Mouse (Mus musculus): ENCODE measurements around the gene Myrip. TPM values are rescaled to one million over a fixed set of nuclear protein-coding genes. Genes with fewer than 3 reads are reported as not detected.
"Not testable (repeated sequence)": the region's sequence is repeated elsewhere in the genome, so short reads cannot be mapped to it uniquely, and the experiment has no call there.

Gene Myrip
- 8.5 and 10.0 TPM in 2 replicates for polyA plus RNA-seq (2015; fragmentation: Nextera tagmentation; extraction: Ambion mirVana)

DNA sequence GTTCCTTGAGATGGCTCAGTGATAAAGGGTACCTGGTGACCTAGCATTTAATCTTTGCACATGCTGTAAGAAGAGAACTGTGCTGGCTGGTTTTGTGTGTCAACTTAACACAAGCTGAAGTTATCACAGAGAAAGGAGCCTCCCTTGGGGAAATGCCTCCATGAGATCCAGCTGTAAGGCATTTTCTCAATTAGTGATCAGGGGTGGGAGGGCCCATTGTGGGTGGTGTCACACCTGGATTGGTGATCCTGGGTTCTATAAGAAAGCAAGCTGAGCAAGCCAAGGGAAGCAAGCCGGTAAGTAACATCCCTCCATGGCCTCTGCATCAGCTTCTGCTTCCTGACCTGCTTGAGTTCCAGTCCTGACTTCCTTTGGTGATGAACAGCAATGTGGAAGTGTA is at the start of gene Myrip:
Gene Myrip (plus strand): TSS at position 301 of the 400 bp plus-strand sequence.
- H3K27me3 ChIP-seq (replicated peaks), result peaks cover 29% of the 10 kb centered on the region
- peaks cover 23% of the 10 kb centered on the region for H3K4me1 ChIP-seq
- not testable (repeated sequence) for H3K27ac ChIP-seq (replicated peaks); H3K9me3 ChIP-seq (replicated peaks); ATAC-seq (ENCODE audit: low FRiP score); H3K9ac ChIP-seq (replicated peaks); H3K4me3 ChIP-seq (replicated peaks); H3K36me3 ChIP-seq
- peak within 1 kb of the TSS; percentile 94 for H3K4me2 ChIP-seq
- WGBS, result 93% methylated on average over 1 of the region's 1 CpGs

DNA sequence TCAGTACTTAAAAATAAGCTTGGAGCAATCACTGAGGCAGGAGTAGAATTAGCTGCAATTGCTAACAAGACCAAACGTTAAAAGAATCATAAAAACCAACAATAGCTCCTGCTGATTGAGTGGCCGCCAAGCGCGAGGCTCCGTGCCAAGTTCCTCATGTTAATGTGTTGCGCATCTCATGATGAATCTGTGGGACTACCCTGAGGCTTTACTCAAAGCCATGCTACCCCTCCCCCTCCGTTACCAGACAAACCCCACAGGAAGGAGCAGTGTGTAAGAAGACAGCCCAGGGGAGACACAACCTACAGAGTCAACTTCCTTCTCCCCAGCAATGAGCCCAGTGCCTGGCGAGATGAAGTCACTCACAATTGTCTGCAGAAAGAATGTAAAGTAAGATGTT is 41.5 kb upstream of the Myrip start:
- Histone ChIP-seq H3K4me1 (peaks cover 24% of the 10 kb centered on the region), H3K4me2 (0 out of 2 replicates have a peak overlapping the region, but pooled peaks have one; percentile 1), H3K27ac (replicated peaks) (no peak overlapping the region), H3K4me3 (replicated peaks) (no peak overlapping the region), H3K9ac (replicated peaks) (no peak overlapping the region), H3K27me3 (replicated peaks) (no peaks in the 10 kb centered on the region), H3K9me3 (replicated peaks) (no peaks in the 10 kb centered on the region), H3K36me3 (no peaks in the 10 kb centered on the region)
- ATAC-seq (ENCODE audit: low FRiP score), result no peak
- 21% methylated on average over 8 of the region's 8 CpGs for WGBS

DNA sequence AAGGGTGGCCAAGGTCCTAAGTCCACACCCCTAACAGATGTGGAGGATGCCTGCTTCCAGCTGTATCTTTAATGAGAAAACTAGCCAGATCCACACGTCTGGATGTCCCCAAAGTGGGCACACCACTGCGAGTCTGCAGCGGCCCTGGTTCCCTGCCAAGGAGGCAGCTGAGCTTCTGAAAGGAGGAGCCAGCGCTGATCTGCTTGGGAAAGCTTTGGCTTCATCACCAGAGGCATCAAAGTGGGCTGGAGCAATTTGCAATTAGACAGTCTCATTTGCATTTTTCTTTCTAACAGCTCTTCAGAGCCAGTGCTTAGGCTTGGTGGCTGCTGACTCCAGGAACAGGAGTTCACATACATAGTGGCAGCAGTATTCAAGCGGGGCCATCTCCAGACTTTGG is 37.3 kb upstream of the Myrip start:
- ATAC-seq (ENCODE audit: low FRiP score), result peak; percentile 69; the same call in 1 of the 2 replicates
- H3K36me3 ChIP-seq, result no peaks in the 10 kb centered on the region

DNA sequence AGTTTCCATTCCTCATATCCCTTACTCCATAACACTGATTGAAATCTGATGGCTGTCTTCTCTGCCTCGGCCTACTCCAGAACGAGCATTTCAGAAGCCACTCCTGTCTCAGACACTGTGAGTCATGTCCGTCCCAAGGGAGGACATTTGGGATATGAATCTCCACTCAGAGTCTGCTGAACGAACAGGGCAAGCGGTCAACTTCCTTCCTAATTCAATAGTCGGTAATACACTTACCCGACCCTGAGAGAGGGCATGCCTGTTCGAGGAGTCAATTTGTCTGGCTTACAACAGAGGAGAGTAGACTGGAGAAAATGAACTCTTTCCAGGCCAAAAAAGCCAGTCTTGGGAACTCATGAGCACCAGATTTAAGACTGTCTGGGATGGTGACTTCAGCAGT is 28.2 kb upstream of the Myrip start:
- Histone ChIP-seq H3K4me3 (replicated peaks) (no peak overlapping the region), H3K36me3 (no peaks in the 10 kb centered on the region), H3K9ac (replicated peaks) (no peak overlapping the region), H3K4me2 (no peak overlapping the region), H3K9me3 (replicated peaks) (no peaks in the 10 kb centered on the region), H3K4me1 (no peaks in the 10 kb centered on the region), H3K27ac (replicated peaks) (no peak overlapping the region), H3K27me3 (replicated peaks) (no peaks in the 10 kb centered on the region)
- ATAC-seq (ENCODE audit: low FRiP score), result no peak
- 85% methylated on average over 8 of the region's 8 CpGs for WGBS

More for the DNA sequence above, 37.3 kb upstream of the Myrip start:
- H3K9me3 ChIP-seq (replicated peaks), result no peaks in the 10 kb centered on the region
- peak overlapping the region; percentile 58 for H3K27ac ChIP-seq (replicated peaks)
- H3K4me3 ChIP-seq (replicated peaks), result no peak overlapping the region
- H3K9ac ChIP-seq (replicated peaks), result no peak overlapping the region
- 41% methylated on average over 5 of the region's 5 CpGs for WGBS
- H3K27me3 ChIP-seq (replicated peaks), result no peaks in the 10 kb centered on the region
- H3K4me1 ChIP-seq, result peaks cover 24% of the 10 kb centered on the region
- no peak overlapping the region for H3K4me2 ChIP-seq

DNA sequence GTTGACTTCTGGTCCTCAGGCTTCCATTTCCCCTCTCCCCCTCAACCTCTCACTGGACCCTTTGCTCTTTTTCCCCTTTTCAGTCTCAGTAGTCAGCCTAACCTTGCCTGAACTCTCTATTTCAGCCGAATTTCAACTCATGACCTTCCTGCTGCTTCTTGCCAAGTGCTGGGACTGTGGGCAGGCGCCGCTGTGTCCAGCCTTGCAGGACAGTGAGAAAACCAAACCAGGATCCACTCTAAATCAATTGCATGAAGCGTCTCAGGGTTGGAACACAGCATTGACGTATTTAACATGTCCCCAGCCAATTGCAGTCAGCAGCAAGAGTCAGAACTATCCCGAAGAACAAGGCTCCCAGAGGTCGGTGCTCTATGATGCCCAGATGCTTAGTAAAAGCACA is 26.1 kb upstream of the Myrip start:
- H3K27ac ChIP-seq (replicated peaks), result no peak overlapping the region
- WGBS, result 77% methylated on average over 7 of the region's 7 CpGs
- H3K9ac ChIP-seq (replicated peaks), result no peak overlapping the region
- H3K9me3 ChIP-seq (replicated peaks), result no peaks in the 10 kb centered on the region
- H3K36me3 ChIP-seq, result no peaks in the 10 kb centered on the region
- no peaks in the 10 kb centered on the region for H3K4me1 ChIP-seq
- H3K4me2 ChIP-seq, result no peak overlapping the region
- ATAC-seq (ENCODE audit: low FRiP score), result no peak
- no peak overlapping the region for H3K4me3 ChIP-seq (replicated peaks)
- H3K27me3 ChIP-seq (replicated peaks), result no peaks in the 10 kb centered on the region

DNA sequence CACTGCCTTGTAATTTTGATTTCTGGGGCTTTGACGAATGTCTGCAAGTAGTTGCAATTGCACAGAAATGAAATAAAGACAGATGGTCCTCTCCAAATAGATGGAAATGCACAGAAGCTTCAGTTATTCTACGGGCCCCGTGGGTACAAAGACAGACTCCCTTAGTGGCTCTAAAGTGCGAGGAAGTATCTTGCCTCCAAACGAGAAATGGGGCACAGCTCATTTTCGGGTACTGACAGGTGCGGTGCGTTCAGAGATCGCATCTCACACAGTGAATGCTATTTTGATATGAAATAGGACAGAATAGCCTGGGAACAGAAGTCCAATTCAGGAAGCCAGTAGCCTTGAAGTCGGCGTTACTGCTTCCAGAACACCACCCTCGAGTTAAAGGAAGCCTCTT is 20.2 kb upstream of the Myrip start:
- Histone ChIP-seq H3K4me1 (no peaks in the 10 kb centered on the region), H3K4me3 (replicated peaks) (no peak overlapping the region), H3K36me3 (no peaks in the 10 kb centered on the region), H3K4me2 (no peak overlapping the region), H3K27me3 (replicated peaks) (no peaks in the 10 kb centered on the region), H3K9me3 (replicated peaks) (no peaks in the 10 kb centered on the region), H3K9ac (replicated peaks) (no peak overlapping the region), H3K27ac (replicated peaks) (no peak overlapping the region)
- no peak for ATAC-seq (ENCODE audit: low FRiP score)
- WGBS, result 67% methylated on average over 12 of the region's 12 CpGs

DNA sequence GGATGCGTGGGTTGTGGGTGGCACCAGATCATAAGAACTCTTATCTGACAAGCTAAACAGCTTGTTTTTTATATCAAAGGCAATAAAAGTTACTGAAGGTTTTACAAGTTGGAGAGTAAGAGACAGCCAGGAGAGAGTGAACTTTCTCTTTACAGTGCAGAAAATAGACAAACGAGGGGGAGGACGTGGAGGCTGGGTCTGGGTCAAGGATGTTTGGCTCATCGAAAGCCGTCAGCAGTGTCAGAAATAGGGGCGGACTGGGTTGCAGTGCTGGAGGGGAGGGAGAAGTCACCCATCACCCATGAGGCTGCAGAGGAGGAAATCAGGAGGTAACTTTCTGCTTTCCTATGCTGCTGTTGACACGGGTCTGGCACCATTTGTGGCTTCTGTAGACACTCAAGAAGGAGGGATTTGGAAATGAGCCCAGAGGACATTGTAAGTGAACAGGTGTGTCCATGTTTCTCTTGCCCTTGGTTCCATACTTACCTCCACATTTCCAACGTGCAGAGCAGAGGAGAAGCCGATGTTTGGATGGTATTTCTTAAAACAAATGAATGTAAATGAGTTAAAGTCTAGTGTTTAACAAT is 18.8 kb upstream of the Myrip start:
- Histone ChIP-seq H3K9ac (replicated peaks) (no peak overlapping the region), H3K36me3 (no peaks in the 10 kb centered on the region)
- WGBS, result 85% methylated on average over 9 of the region's 9 CpGs

DNA sequence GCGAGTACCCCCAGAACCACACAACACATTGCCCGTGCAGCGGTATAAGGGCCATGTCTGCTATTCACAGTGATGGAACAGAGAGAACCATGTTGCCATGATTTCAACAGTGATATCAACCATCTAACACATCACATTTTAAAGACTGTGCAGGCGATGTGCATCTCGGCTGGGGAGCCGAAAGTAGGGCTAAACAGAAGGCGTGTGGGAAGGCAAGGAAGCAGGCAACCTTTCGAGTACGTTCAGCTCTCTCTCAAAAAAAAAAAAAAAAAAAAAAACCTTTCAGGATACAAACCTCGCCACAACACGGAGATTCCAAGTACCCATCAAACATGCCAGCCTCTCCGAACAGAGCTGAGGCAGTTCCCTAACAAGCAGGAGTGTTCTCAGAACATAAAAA is 17.8 kb upstream of the Myrip start:
- Histone ChIP-seq H3K4me2 (no peak overlapping the region), H3K27me3 (replicated peaks) (no peaks in the 10 kb centered on the region), H3K27ac (replicated peaks) (no peak overlapping the region), H3K4me3 (replicated peaks) (no peak overlapping the region), H3K36me3 (no peaks in the 10 kb centered on the region), H3K4me1 (no peaks in the 10 kb centered on the region), H3K9me3 (replicated peaks) (no peaks in the 10 kb centered on the region), H3K9ac (replicated peaks) (no peak overlapping the region)
- no peak for ATAC-seq (ENCODE audit: low FRiP score)
- 91% methylated on average over 12 of the region's 12 CpGs for WGBS

More for the DNA sequence above, 18.8 kb upstream of the Myrip start:
- Histone ChIP-seq H3K4me3 (replicated peaks) (no peak overlapping the region), H3K27ac (replicated peaks) (no peak overlapping the region), H3K9me3 (replicated peaks) (no peaks in the 10 kb centered on the region), H3K4me2 (no peak overlapping the region), H3K27me3 (replicated peaks) (no peaks in the 10 kb centered on the region), H3K4me1 (no peaks in the 10 kb centered on the region)
- no peak for ATAC-seq (ENCODE audit: low FRiP score)

DNA sequence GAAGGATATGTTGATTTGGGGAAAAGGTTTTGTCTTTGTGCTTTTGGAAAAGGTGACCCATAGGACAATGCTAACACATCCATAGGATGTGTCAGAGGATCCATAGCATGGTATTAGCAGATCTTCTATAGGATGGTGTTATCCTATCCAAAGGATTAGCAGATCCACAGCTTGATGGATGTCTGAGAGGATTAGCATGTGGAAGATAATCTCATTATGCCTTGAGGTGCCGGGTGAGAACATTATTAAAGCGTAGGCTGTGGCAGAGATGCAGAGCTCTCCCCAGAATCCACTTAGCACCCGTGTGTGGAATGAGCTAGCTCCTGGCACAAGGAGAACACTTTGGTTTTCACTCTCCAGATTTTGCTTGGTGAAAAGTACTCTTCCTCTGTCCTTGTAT is 13.3 kb upstream of the Myrip start:
- no peak overlapping the region for H3K4me2 ChIP-seq
- no peaks in the 10 kb centered on the region for H3K9me3 ChIP-seq (replicated peaks)
- H3K4me3 ChIP-seq (replicated peaks), result no peak overlapping the region
- ATAC-seq (ENCODE audit: low FRiP score), result no peak
- no peaks in the 10 kb centered on the region for H3K27me3 ChIP-seq (replicated peaks)
- no peak overlapping the region for H3K27ac ChIP-seq (replicated peaks)
- H3K4me1 ChIP-seq, result no peaks in the 10 kb centered on the region
- no peak overlapping the region for H3K9ac ChIP-seq (replicated peaks)
- no peaks in the 10 kb centered on the region for H3K36me3 ChIP-seq
- WGBS, result 66% methylated on average over 3 of the region's 3 CpGs

DNA sequence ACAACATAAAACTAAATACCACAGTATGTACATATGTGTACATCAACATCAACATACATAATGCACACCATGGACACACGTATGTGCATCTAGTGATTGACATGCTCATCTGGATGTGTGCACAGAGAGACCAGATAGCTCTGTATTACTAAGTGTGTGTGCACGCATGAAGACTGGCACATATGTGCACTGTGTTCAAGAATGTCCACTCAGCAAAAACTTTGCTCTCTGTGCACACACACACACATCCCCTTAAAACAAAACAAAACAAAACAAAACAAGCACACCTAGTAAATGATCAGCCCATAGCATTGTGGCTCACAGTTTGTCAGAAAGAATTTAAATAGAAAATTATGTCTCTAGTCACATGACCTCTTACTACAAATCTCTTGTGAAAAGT is 10.9 kb upstream of the Myrip start:
- Histone ChIP-seq H3K36me3 (no peaks in the 10 kb centered on the region), H3K27me3 (replicated peaks) (no peaks in the 10 kb centered on the region), H3K4me1 (no peaks in the 10 kb centered on the region; the same call in 1 of the 2 replicates), H3K9ac (replicated peaks) (no peak overlapping the region), H3K4me2 (no peak overlapping the region), H3K9me3 (replicated peaks) (no peaks in the 10 kb centered on the region), H3K4me3 (replicated peaks) (no peak overlapping the region), H3K27ac (replicated peaks) (no peak overlapping the region)
- 93% methylated on average over 2 of the region's 2 CpGs for WGBS
- ATAC-seq (ENCODE audit: low FRiP score), result no peak

DNA sequence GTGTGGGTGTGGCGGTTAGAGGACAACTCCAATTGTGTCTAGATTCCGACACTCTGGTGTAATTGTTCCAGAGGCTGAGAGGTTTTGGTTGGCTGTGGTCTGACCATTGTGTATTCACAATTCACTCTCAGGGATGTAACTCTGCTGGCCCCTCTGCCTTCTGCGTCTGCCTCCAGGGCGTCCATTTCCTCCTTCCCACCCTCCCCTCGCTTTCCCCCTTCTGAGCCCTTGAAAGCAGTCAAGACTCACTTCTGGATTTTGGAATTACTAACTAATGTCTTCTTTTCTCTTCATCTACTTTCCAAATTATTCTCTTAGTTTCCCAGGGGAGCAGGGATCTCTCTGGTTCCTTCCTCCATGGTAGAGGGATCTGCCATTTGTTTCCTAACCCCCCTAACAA is 8.8 kb upstream of the Myrip start:
- ATAC-seq (ENCODE audit: low FRiP score), result no peak
- 66% methylated on average over 5 of the region's 5 CpGs for WGBS

DNA sequence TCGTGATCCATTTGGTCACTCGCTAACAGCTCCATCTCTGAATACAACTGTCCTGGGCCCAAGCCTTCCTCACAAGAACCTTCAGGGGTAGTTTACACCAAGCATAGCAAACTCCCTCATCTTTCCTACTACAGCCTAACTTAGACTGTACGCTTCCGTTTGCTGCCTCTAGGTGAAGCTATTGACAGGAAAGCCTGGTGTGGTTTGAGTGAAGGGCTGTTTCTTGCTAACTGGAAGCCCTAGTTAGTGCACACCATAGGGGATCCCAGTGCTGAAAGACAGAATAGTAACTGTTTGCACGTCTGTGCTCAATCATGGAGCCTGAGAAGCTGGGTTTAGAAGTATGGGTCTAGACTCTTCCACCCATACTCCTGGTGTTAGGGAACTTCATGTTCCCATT is 5.8 kb upstream of the Myrip start:
- Histone ChIP-seq H3K4me2 (no peak overlapping the region), H3K27me3 (replicated peaks) (no peaks in the 10 kb centered on the region), H3K27ac (replicated peaks) (no peak overlapping the region), H3K4me1 (no peaks in the 10 kb centered on the region; the same call in 1 of the 2 replicates), H3K4me3 (replicated peaks) (no peak overlapping the region), H3K9ac (replicated peaks) (no peak overlapping the region), H3K36me3 (no peaks in the 10 kb centered on the region), H3K9me3 (replicated peaks) (no peaks in the 10 kb centered on the region)
- no peak for ATAC-seq (ENCODE audit: low FRiP score)
- WGBS, result 83% methylated on average over 5 of the region's 5 CpGs

More for the DNA sequence above, 8.8 kb upstream of the Myrip start:
- no peaks in the 10 kb centered on the region; the same call in 1 of the 2 replicates for H3K4me1 ChIP-seq
- no peaks in the 10 kb centered on the region for H3K9me3 ChIP-seq (replicated peaks)
- no peak overlapping the region for H3K4me2 ChIP-seq
- H3K27ac ChIP-seq (replicated peaks), result no peak overlapping the region
- H3K4me3 ChIP-seq (replicated peaks), result no peak overlapping the region
- no peaks in the 10 kb centered on the region for H3K36me3 ChIP-seq
- no peaks in the 10 kb centered on the region for H3K27me3 ChIP-seq (replicated peaks)
- no peak overlapping the region for H3K9ac ChIP-seq (replicated peaks)

All from neural tube, embryonic 15.5 days (tissue).